Mouse (Mus musculus): ENCODE data around the gene Oaz2. TPM values are rescaled to one million over a fixed set of nuclear protein-coding genes. Genes with fewer than 3 reads are reported as not detected.

Gene Oaz2
- 254 and 261 TPM in 2 replicates for polyA plus RNA-seq (2014; fragmentation: Nextera tagmentation; extraction: Ambion mirVana)

DNA sequence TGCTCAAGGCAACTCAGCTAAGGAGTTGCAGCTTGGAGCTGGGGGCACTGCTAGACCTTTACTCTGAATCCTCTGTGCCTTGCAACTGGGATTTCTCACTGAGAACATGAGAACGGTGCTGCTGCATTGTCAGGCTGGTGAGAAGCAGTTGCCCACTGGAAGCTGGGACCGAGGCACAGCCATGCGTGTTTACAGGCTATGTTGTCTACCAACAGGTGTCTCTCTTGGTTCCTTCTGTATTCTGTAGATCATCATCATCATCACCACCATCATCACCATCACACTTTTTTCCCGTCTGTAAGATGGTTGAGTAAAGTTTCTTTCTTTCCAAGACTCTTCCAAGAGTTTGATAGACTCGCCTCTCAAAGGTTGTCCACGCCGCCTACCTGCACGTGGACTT lies at the start of gene Oaz2:
Gene Oaz2, plus strand, starts transcription at position 301 of the 400 bp plus-strand sequence.
- Histone ChIP-seq H3K9ac (ENCODE audit: low read length) (no peak within 1 kb of the TSS), H3K4me1 (ENCODE audit: control insufficient read depth, insufficient read depth, low read length) (no peaks in the 10 kb centered on the region), H3K4me3 (ENCODE audit: low read depth, low read length) (no peak within 1 kb of the TSS), H3K9me3 (ENCODE audit: control insufficient read depth, low read length) (no peaks in the 10 kb centered on the region), H3K36me3 (ENCODE audit: control insufficient read depth, insufficient read depth, low read length) (no peaks in the 10 kb centered on the region), H3K27ac (replicated peaks; ENCODE audit: low read depth, low read length) (no peak within 1 kb of the TSS), H3K4me2 (ENCODE audit: low read depth, severe bottlenecking) (no peak within 1 kb of the TSS), H3K27me3 (ENCODE audit: control insufficient read depth, insufficient read depth, low read length) (no peaks in the 10 kb centered on the region)
- no peak for DNase-seq (ENCODE audit: low spot score)
- WGBS: 93% methylated on average over 8 of the region's 8 CpGs
- ATAC-seq (ENCODE audit: insufficient number of reproducible peaks, low FRiP score, low TSS enrichment, low read depth): no peak

DNA sequence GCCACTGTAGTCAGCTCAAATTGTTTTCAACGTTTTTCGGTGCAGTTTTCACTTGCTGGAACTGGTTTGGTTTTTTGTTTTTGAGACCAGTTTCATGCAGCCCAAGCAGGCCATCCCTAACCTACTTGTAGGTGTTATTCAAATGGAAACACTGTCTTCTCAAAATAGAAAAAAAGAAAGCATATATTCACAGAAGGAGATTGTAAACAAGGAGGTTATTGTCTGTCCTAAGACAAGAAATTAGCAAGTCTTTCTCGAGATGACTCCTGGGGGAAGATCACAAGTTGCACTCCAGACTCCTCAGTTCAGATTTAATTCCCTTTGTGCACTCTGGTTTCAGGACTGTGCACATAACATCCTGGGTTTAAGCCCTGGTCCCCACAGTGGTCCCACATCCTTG lies 48.5 kb upstream of the Oaz2 start:
- Histone ChIP-seq H3K4me3 (ENCODE audit: low read depth, low read length) (no peak overlapping the region), H3K9ac (ENCODE audit: low read length) (no peak overlapping the region), H3K4me2 (ENCODE audit: low read depth, severe bottlenecking) (no peak overlapping the region), H3K4me1 (ENCODE audit: control insufficient read depth, insufficient read depth, low read length) (no peaks in the 10 kb centered on the region), H3K36me3 (ENCODE audit: control insufficient read depth, insufficient read depth, low read length) (no peaks in the 10 kb centered on the region), H3K27ac (replicated peaks; ENCODE audit: low read depth, low read length) (no peak overlapping the region), H3K9me3 (ENCODE audit: control insufficient read depth, low read length) (no peaks in the 10 kb centered on the region), H3K27me3 (ENCODE audit: control insufficient read depth, insufficient read depth, low read length) (no peaks in the 10 kb centered on the region)
- DNase-seq (ENCODE audit: low spot score) (no peak), ATAC-seq (ENCODE audit: insufficient number of reproducible peaks, low FRiP score, low TSS enrichment, low read depth) (no peak)
- 70% methylated on average over 3 of the region's 3 CpGs for WGBS

DNA sequence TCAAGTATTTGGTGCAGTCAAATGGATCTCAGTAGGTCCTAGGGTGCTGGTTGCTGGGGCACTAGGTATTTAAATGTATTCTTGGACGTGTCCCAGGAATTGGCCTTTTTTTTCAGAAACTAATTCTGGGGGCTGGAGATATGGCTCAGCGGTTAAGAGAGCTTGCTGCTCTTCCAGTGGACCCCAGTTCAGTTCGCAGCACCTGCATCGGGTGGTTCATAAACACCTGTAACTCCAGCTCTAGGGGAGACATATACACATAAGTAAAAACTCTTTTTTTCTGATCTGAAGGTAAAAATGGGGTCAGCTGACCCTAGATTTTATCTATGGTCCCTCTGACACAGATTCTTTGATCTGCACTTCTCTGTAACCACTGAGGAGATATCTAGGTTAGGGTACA lies 46.6 kb upstream of the Oaz2 start:
- WGBS: 89% methylated on average over 4 of the region's 4 CpGs
- no peak overlapping the region for H3K27ac ChIP-seq (replicated peaks; ENCODE audit: low read depth, low read length)
- no peaks in the 10 kb centered on the region for H3K36me3 ChIP-seq (ENCODE audit: control insufficient read depth, insufficient read depth, low read length)
- no peak overlapping the region for H3K4me3 ChIP-seq (ENCODE audit: low read depth, low read length)
- no peak overlapping the region for H3K9ac ChIP-seq (ENCODE audit: low read length)
- ATAC-seq (ENCODE audit: insufficient number of reproducible peaks, low FRiP score, low TSS enrichment, low read depth): no peak
- no peaks in the 10 kb centered on the region for H3K27me3 ChIP-seq (ENCODE audit: control insufficient read depth, insufficient read depth, low read length)
- H3K9me3 ChIP-seq (ENCODE audit: control insufficient read depth, low read length): no peaks in the 10 kb centered on the region
- no peak for DNase-seq (ENCODE audit: low spot score)
- no peak overlapping the region for H3K4me2 ChIP-seq (ENCODE audit: low read depth, severe bottlenecking)
- no peaks in the 10 kb centered on the region for H3K4me1 ChIP-seq (ENCODE audit: control insufficient read depth, insufficient read depth, low read length)

DNA sequence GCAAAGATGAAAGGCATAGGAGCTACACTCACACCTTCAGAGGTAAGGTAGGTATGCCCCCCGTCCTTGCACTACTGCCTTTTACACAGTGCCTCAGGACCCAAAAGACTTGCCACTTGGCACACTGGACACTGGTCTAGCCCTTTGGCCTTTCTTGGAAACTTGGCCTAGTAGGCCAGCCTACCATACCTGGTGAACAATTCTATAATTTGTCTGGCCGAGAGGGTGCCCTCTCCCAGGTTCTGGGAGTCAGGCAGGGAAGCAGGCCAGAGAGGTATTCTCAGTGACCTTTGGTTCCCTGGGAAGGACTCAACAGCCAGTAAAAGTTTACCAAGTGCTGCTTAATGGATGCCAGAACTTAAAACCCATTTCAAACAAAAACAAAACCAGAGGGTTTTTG lies 46.1 kb upstream of the Oaz2 start:
- H3K4me2 ChIP-seq (ENCODE audit: low read depth, severe bottlenecking): no peak overlapping the region
- no peak overlapping the region for H3K4me3 ChIP-seq (ENCODE audit: low read depth, low read length)
- H3K27ac ChIP-seq (replicated peaks; ENCODE audit: low read depth, low read length): no peak overlapping the region
- WGBS: 64% methylated on average over 2 of the region's 2 CpGs
- H3K9me3 ChIP-seq (ENCODE audit: control insufficient read depth, low read length): no peaks in the 10 kb centered on the region
- H3K36me3 ChIP-seq (ENCODE audit: control insufficient read depth, insufficient read depth, low read length): no peaks in the 10 kb centered on the region
- DNase-seq (ENCODE audit: low spot score) (no peak), ATAC-seq (ENCODE audit: insufficient number of reproducible peaks, low FRiP score, low TSS enrichment, low read depth) (no peak)
- no peaks in the 10 kb centered on the region for H3K27me3 ChIP-seq (ENCODE audit: control insufficient read depth, insufficient read depth, low read length)
- H3K4me1 ChIP-seq (ENCODE audit: control insufficient read depth, insufficient read depth, low read length): no peaks in the 10 kb centered on the region
- no peak overlapping the region for H3K9ac ChIP-seq (ENCODE audit: low read length)

DNA sequence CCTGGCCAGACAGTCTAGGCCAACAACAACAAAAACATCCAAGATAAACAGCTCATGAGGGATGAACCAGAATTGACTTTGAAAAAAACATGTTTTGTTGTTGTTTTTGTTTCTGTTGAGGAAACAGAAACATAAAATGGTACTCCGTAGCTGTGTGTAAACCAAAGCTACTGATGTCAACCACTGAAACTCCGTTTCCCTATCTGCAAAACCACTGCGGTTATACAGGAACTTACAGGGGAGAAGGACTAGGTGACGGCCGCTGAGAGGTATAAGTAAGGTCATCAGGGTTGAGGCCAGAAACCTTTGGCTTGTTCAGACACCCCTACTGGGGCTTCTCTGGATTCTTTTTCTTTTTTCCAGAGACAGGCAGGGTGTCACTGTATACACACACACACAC lies 45.0 kb upstream of the Oaz2 start:
- Histone ChIP-seq H3K4me2 (ENCODE audit: low read depth, severe bottlenecking) (no peak overlapping the region), H3K27ac (replicated peaks; ENCODE audit: low read depth, low read length) (no peak overlapping the region), H3K9ac (ENCODE audit: low read length) (no peak overlapping the region), H3K36me3 (ENCODE audit: control insufficient read depth, insufficient read depth, low read length) (no peaks in the 10 kb centered on the region), H3K9me3 (ENCODE audit: control insufficient read depth, low read length) (no peaks in the 10 kb centered on the region), H3K27me3 (ENCODE audit: control insufficient read depth, insufficient read depth, low read length) (0 out of 2 replicates have a peak, but pooled peaks cover under 1% of the 10 kb centered on the region), H3K4me1 (ENCODE audit: control insufficient read depth, insufficient read depth, low read length) (no peaks in the 10 kb centered on the region), H3K4me3 (ENCODE audit: low read depth, low read length) (no peak overlapping the region)
- ATAC-seq (ENCODE audit: insufficient number of reproducible peaks, low FRiP score, low TSS enrichment, low read depth) (no peak), DNase-seq (ENCODE audit: low spot score) (no peak)
- 89% methylated on average over 5 of the region's 5 CpGs for WGBS

DNA sequence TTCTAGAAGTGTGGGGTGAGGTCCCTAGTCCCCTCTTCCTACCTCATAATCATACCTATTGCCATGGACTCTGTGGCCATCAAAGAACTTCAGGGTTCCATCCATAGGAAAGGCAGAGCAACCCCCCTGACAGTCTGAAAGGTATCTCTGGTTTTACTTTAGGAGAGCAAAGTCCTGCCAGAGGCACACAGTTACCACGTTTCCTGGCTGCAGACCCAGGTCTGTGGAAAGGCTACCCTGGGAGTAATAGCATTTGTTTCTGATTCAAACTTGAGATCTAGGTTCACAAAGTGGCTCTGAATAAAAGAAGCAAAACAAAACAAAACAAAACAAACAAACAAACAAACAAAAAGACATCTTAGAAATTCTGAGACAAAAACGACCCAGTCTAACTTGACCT lies 43.5 kb upstream of the Oaz2 start:
- no peaks in the 10 kb centered on the region for H3K9me3 ChIP-seq (ENCODE audit: control insufficient read depth, low read length)
- H3K27me3 ChIP-seq (ENCODE audit: control insufficient read depth, insufficient read depth, low read length): peaks cover 7% of the 10 kb centered on the region; the same call in 1 of the 2 replicates
- peaks cover 4% of the 10 kb centered on the region; the same call in 1 of the 2 replicates for H3K4me1 ChIP-seq (ENCODE audit: control insufficient read depth, insufficient read depth, low read length)
- no peak overlapping the region for H3K27ac ChIP-seq (replicated peaks; ENCODE audit: low read depth, low read length)
- no peak for ATAC-seq (ENCODE audit: insufficient number of reproducible peaks, low FRiP score, low TSS enrichment, low read depth)
- WGBS: 64% methylated on average over 2 of the region's 2 CpGs
- H3K9ac ChIP-seq (ENCODE audit: low read length): no peak overlapping the region
- no peak overlapping the region for H3K4me3 ChIP-seq (ENCODE audit: low read depth, low read length)
- no peak overlapping the region for H3K4me2 ChIP-seq (ENCODE audit: low read depth, severe bottlenecking)
- DNase-seq (ENCODE audit: low spot score): no peak
- no peaks in the 10 kb centered on the region for H3K36me3 ChIP-seq (ENCODE audit: control insufficient read depth, insufficient read depth, low read length)

DNA sequence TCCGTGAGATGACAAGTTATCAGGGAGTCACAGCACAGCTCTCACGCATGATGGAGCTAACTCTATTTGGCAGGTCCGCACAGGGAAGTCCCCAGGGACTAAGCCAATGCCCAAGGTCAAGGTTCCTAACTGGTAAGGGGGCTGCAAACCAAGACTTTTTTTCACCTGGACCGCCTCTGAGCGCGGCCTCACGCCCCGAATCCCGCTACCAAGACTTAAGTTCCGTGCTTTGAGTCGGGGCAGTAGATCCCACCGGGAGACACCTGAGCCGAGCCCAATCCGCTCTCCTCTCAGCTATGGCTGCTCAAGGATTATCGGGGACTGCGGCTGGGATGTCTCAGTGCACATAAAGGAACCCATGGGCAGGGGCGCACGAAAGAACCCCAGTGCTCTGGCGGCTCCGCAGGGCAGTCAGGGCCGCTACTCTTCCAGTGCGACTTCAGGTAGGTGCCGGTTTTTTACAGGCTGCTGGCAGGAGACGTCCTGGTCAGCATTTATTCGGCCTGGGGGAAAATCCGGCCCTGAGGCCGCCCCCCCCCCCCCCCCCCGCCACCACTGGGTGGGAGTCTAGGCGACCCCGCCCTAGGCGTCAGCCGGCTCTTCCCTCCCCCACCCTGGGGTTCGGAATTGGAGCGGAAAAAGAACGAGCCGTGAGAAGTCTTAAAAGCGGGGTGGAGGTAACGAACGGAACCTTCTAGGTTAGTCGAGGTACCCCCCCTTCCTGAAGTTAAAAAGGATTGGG lies 38.6 kb upstream of the Oaz2 start, which contains the start of gene Rbpms2:
Gene Rbpms2, plus strand, starts transcription at position 624 of the 742 bp plus-strand sequence.
- Histone ChIP-seq H3K9me3 (ENCODE audit: control insufficient read depth, low read length) (no peaks in the 10 kb centered on the region), H3K27ac (replicated peaks; ENCODE audit: low read depth, low read length) (0 out of 2 replicates have a peak within 1 kb of the TSS, but pooled peaks have one; percentile 22), H3K4me3 (ENCODE audit: low read depth, low read length) (peak within 1 kb of the TSS; percentile 70), H3K9ac (ENCODE audit: low read length) (peak within 1 kb of the TSS; percentile 83), H3K4me2 (ENCODE audit: low read depth, severe bottlenecking) (peak within 1 kb of the TSS; percentile 96), H3K36me3 (ENCODE audit: control insufficient read depth, insufficient read depth, low read length) (no peaks in the 10 kb centered on the region), H3K4me1 (ENCODE audit: control insufficient read depth, insufficient read depth, low read length) (peaks cover 16% of the 10 kb centered on the region; the same call in 1 of the 2 replicates), H3K27me3 (ENCODE audit: control insufficient read depth, insufficient read depth, low read length) (peaks cover 7% of the 10 kb centered on the region; the same call in 1 of the 2 replicates)
- DNase-seq (ENCODE audit: low spot score) (peak; percentile 62), ATAC-seq (ENCODE audit: insufficient number of reproducible peaks, low FRiP score, low TSS enrichment, low read depth) (peak; percentile 18; the same call in 1 of the 2 replicates)
- WGBS: 2% methylated on average over 39 of the region's 40 CpGs

DNA sequence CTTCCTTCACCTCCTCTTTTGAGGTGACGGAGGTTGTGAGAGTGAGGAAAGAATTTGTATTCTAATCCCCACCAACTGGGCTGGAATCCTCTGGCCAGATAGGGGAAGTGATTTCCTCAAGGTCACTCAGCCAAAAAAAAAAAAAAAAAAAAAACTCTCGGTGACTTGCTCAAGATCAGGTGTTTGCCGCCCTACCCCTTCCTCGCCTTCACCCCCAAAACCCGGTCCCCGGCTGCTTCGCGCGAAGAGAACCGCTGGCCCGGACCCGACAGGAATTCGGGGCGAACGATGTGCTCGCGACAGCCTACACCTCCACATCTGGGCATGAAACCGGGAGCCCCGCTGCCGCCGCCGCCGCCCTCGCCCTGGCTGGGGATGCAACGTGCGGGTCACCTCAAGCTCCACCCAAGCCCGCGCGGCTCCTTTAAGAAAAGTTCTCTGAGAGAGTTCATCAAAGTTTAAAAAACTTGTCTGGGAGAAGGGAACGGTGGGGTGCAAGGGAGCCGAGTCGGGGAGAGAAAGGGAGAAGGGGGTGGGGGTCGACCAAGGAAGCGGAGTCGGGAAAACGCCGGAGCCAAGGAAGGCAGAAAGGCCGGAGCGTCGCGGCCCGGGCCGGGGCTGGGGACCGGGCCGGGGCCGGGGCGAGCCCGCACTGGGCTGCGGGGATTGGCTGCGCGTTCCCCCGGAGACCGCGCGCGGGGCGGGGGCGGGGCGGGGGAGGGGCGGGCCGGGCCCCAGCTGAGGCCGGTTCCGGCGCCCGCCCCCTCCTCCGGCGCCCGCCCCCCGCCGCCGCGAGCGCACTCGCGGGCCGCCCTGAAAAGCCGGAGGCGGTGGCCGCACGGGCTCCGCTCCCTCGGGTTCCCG lies 37.8 kb upstream of the Oaz2 start:
- ATAC-seq (ENCODE audit: insufficient number of reproducible peaks, low FRiP score, low TSS enrichment, low read depth): peak; percentile 79
- no peaks in the 10 kb centered on the region for H3K36me3 ChIP-seq (ENCODE audit: control insufficient read depth, insufficient read depth, low read length)
- peaks cover 7% of the 10 kb centered on the region; the same call in 1 of the 2 replicates for H3K27me3 ChIP-seq (ENCODE audit: control insufficient read depth, insufficient read depth, low read length)

More for the DNA sequence above, 37.8 kb upstream of the Oaz2 start:
- Histone ChIP-seq H3K4me3 (ENCODE audit: low read depth, low read length) (peak overlapping the region; percentile 70), H3K4me2 (ENCODE audit: low read depth, severe bottlenecking) (peak overlapping the region; percentile 96), H3K9me3 (ENCODE audit: control insufficient read depth, low read length) (no peaks in the 10 kb centered on the region), H3K4me1 (ENCODE audit: control insufficient read depth, insufficient read depth, low read length) (peaks cover 16% of the 10 kb centered on the region; the same call in 1 of the 2 replicates), H3K9ac (ENCODE audit: low read length) (peak overlapping the region; percentile 83), H3K27ac (replicated peaks; ENCODE audit: low read depth, low read length) (0 out of 2 replicates have a peak overlapping the region, but pooled peaks have one; percentile 22)
- DNase-seq (ENCODE audit: low spot score): peak; percentile 76
- WGBS: 1% methylated on average over 34 of the region's 83 CpGs
